Comparison of ENCODE assay signal across 12 mouse cellular contexts in the genomic region with DNA sequence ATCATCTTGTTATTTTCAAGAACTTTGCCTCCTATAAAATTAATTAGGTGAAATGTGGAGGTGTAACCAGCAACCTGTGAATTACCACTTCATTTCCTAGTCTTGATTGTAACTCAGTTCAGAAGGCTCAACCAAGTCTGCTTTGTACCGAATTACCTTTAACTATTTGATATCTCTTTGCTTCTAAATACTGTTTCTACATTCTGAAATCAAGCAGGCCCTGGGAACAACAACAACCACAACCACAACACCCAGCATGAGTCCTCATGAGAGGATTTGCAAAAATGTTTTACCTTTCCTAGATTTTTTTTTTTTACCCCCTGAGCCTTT. TPM values are rescaled to one million over a fixed set of nuclear protein-coding genes. Genes with fewer than 3 reads are reported as not detected.
A peak's percentile ranks its signal among the peaks of the same experiment; 100 is the strongest.
DNase-seq lines count a peak whose midpoint lies in the region; ATAC-seq and TF ChIP-seq lines count a peak whose summit lies in the region.
"Had no signal": no experiment of that assay in that cellular context is flagged by ENCODE, and none has a peak within 500 bp of the region (broad histone marks: within the 10 kb centered on the region; RNA-seq: fewer than 3 reads in every experiment).

No protein-coding gene starts in this region.

- no peak overlapping the region for H3K9ac ChIP-seq in heart, embryonic 16.5 days (ENCODE audit: low read length)
- H3K9ac ChIP-seq in embryonic facial prominence, embryonic 13.5 days, result peak overlapping the region; percentile 70
- 0 out of 2 replicates have a peak overlapping the region, but pooled peaks have one; percentile 1 for H3K9ac ChIP-seq in intestine, embryonic 14.5 days (ENCODE audit: low read length)
- H3K9ac ChIP-seq in midbrain, postnatal 0 days (replicated peaks; ENCODE audit: low read length, poor library complexity, severe bottlenecking), result peak overlapping the region; percentile 50

- no peak for DNase-seq in heart, postnatal 25 days (ENCODE audit: low spot score)
- DNase-seq in intestine, embryonic 14.5 days (ENCODE audit: low spot score), result no peak
- DNase-seq in midbrain, postnatal 0 days (ENCODE audit: low spot score), result no peak
- DNase-seq in right cerebral cortex, postnatal 14 days, result no peak
- DNase-seq in adrenal gland, adult 2 months, result no peak
- DNase-seq in kidney, postnatal 4 days, result no peak
- DNase-seq: cerebellum, adult 9-10 months; layer of hippocampus, adult 9-11 months had no signal

- 49% methylated on average over 1 of the region's 1 CpGs for WGBS in heart, embryonic 16.5 days
- 21% methylated on average over 1 of the region's 1 CpGs for WGBS in embryonic facial prominence, embryonic 13.5 days
- 47% methylated on average over 1 of the region's 1 CpGs for WGBS in intestine, embryonic 14.5 days
- 40% methylated on average over 1 of the region's 1 CpGs for WGBS in midbrain, postnatal 0 days

- H3K9me3 ChIP-seq in heart, embryonic 16.5 days (replicated peaks; ENCODE audit: control insufficient read depth, low read length), result no peaks in the 10 kb centered on the region
- H3K9me3 ChIP-seq in embryonic facial prominence, embryonic 13.5 days, result no peaks in the 10 kb centered on the region
- H3K9me3 ChIP-seq in intestine, embryonic 14.5 days (ENCODE audit: control insufficient read depth, low read length), result no peaks in the 10 kb centered on the region
- H3K9me3 ChIP-seq in midbrain, postnatal 0 days (ENCODE audit: low read length), result no peaks in the 10 kb centered on the region
- H3K9me3 ChIP-seq: heart, embryonic 10.5 days had no signal

- intact Hi-C loops in heart, postnatal 25 days (cut with DNase I), result loop anchor here (5.0 kb wide), 1 partner anchor 1219 kb away; no protein-coding TSS in a partner anchor

- H3K27me3 ChIP-seq in heart, embryonic 16.5 days (ENCODE audit: control insufficient read depth, insufficient read depth, low read length), result no peaks in the 10 kb centered on the region
- no peaks in the 10 kb centered on the region for H3K27me3 ChIP-seq in embryonic facial prominence, embryonic 13.5 days
- H3K27me3 ChIP-seq in intestine, embryonic 14.5 days (replicated peaks; ENCODE audit: control insufficient read depth, insufficient read depth, low read length), result no peaks in the 10 kb centered on the region
- H3K27me3 ChIP-seq in midbrain, postnatal 0 days (ENCODE audit: insufficient read depth, low read length), result no peaks in the 10 kb centered on the region

- ATAC-seq in heart, embryonic 16.5 days (replicated peaks; ENCODE audit: extremely low read depth, insufficient read depth, low FRiP score), result no peak
- ATAC-seq in embryonic facial prominence, embryonic 13.5 days (ENCODE audit: insufficient number of reproducible peaks, insufficient read depth, low FRiP score, low TSS enrichment, low read depth), result no peak
- no peak for ATAC-seq in intestine, embryonic 14.5 days (replicated peaks; ENCODE audit: low FRiP score, low TSS enrichment, low read depth)
- ATAC-seq in midbrain, postnatal 0 days (ENCODE audit: low FRiP score), result no peak

- peaks cover 25% of the 10 kb centered on the region for H3K4me1 ChIP-seq in heart, embryonic 16.5 days (ENCODE audit: control insufficient read depth, insufficient read depth, low read length)
- peaks cover 46% of the 10 kb centered on the region for H3K4me1 ChIP-seq in embryonic facial prominence, embryonic 13.5 days
- H3K4me1 ChIP-seq in intestine, embryonic 14.5 days (replicated peaks; ENCODE audit: control insufficient read depth, insufficient read depth, low read length), result peaks cover 17% of the 10 kb centered on the region
- H3K4me1 ChIP-seq in midbrain, postnatal 0 days (ENCODE audit: insufficient read depth, low read length), result no peaks in the 10 kb centered on the region

- H3K36me3 ChIP-seq in heart, embryonic 16.5 days (ENCODE audit: control insufficient read depth, insufficient read depth), result peaks cover 11% of the 10 kb centered on the region; the same call in 1 of the 2 replicates
- H3K36me3 ChIP-seq in embryonic facial prominence, embryonic 13.5 days, result peaks cover 30% of the 10 kb centered on the region
- H3K36me3 ChIP-seq in intestine, embryonic 14.5 days (ENCODE audit: control insufficient read depth, insufficient read depth, low read length), result peaks cover 26% of the 10 kb centered on the region
- peaks cover 4% of the 10 kb centered on the region; the same call in 1 of the 2 replicates for H3K36me3 ChIP-seq in midbrain, postnatal 0 days (ENCODE audit: insufficient read depth, low read length)

- no peak for TF ChIP-seq CTCF in midbrain, postnatal 0 days (IDR thresholded peaks at IDR 0.05)

- peak overlapping the region; percentile 46 for H3K4me2 ChIP-seq in heart, embryonic 16.5 days (ENCODE audit: low read depth, low read length)
- peak overlapping the region; percentile 94 for H3K4me2 ChIP-seq in embryonic facial prominence, embryonic 13.5 days
- peak overlapping the region; percentile 12; the same call in 1 of the 2 replicates for H3K4me2 ChIP-seq in intestine, embryonic 14.5 days (ENCODE audit: low read length)
- H3K4me2 ChIP-seq in midbrain, postnatal 0 days (ENCODE audit: low read depth, low read length, poor library complexity, severe bottlenecking), result peak overlapping the region; percentile 99

- H3K27ac ChIP-seq in heart, embryonic 16.5 days (ENCODE audit: low read length), result no peak overlapping the region
- H3K27ac ChIP-seq in embryonic facial prominence, embryonic 13.5 days, result peak overlapping the region; percentile 12
- H3K27ac ChIP-seq in intestine, embryonic 14.5 days (ENCODE audit: low read depth), result no peak overlapping the region
- H3K27ac ChIP-seq in midbrain, postnatal 0 days (ENCODE audit: low read depth, low read length), result peak overlapping the region; percentile 93

- no peak overlapping the region for H3K4me3 ChIP-seq in heart, embryonic 16.5 days (ENCODE audit: low read length)
- peak overlapping the region; percentile 85 for H3K4me3 ChIP-seq in embryonic facial prominence, embryonic 13.5 days
- H3K4me3 ChIP-seq in intestine, embryonic 14.5 days (ENCODE audit: low read depth, low read length), result no peak overlapping the region
- peak overlapping the region; percentile 21 for H3K4me3 ChIP-seq in midbrain, postnatal 0 days (ENCODE audit: low read depth, low read length)

RNA-seq across cellular contexts. Expression of gene Bcl11a, which starts 5.2 kb away (rescaled TPM):
- polyA plus RNA-seq in heart, embryonic 16.5 days (2015; fragmentation: Nextera tagmentation; extraction: Ambion mirVana), result 15.0 TPM in 2 replicates
- 1 to 10 TPM; 4.2 to 4.7 TPM for total RNA-seq in heart, postnatal 25 days (2021)
- polyA plus RNA-seq in embryonic facial prominence, embryonic 13.5 days (2015; fragmentation: Nextera tagmentation; extraction: Ambion mirVana), result 70.0 and 79.1 TPM in 2 replicates
- 29.1 and 29.6 TPM in 2 replicates for polyA plus RNA-seq in intestine, embryonic 14.5 days (2014; fragmentation: Nextera tagmentation; extraction: Ambion mirVana)
- 40.9 and 44.6 TPM in 2 replicates for total RNA-seq in midbrain, postnatal 0 days (2014; rRNA removed)
- 80.9 and 85.4 TPM in 2 replicates for polyA plus RNA-seq in midbrain, postnatal 0 days (2015; fragmentation: Nextera tagmentation; extraction: Ambion mirVana)
- 1 to 10 TPM; 4.3 to 5.9 TPM for total RNA-seq in adrenal gland, adult 2 months (2021)
- 0.80 and 0.81 TPM in 2 replicates for polyA plus RNA-seq in adrenal gland, adult 2 months (2012; rRNA removed)

RNA-seq across cellular contexts. Expression of gene A830031A19Rik, which starts 8.2 kb away (rescaled TPM):
- not detected in 2 replicates for polyA plus RNA-seq in heart, embryonic 16.5 days (2015; fragmentation: Nextera tagmentation; extraction: Ambion mirVana)
- total RNA-seq in heart, postnatal 25 days (2021), result not detected
- not detected in 2 replicates for polyA plus RNA-seq in embryonic facial prominence, embryonic 13.5 days (2015; fragmentation: Nextera tagmentation; extraction: Ambion mirVana)
- not detected in 2 replicates for polyA plus RNA-seq in intestine, embryonic 14.5 days (2014; fragmentation: Nextera tagmentation; extraction: Ambion mirVana)
- total RNA-seq in midbrain, postnatal 0 days (2014; rRNA removed), result not detected in 2 replicates
- 0.38 TPM in 1 of 2 replicates, not detected in the other for polyA plus RNA-seq in midbrain, postnatal 0 days (2015; fragmentation: Nextera tagmentation; extraction: Ambion mirVana)
- total RNA-seq in adrenal gland, adult 2 months (2021), result not detected
- not detected in 2 replicates for polyA plus RNA-seq in adrenal gland, adult 2 months (2012; rRNA removed)
- total RNA-seq: megakaryocyte progenitor cell, adult 5-6 weeks had no signal
- polyA plus RNA-seq: heart, embryonic 10.5 days had no signal

Comparison
In these comparisons a context has a peak if more than half of its experiments do, and no peak if none do; other contexts are left out.
1. H3K27ac ChIP-seq: peak in embryonic facial prominence, embryonic 13.5 days (single experiment) and midbrain, postnatal 0 days (single experiment); none in heart, embryonic 16.5 days (single experiment) and intestine, embryonic 14.5 days (single experiment).
2. H3K4me2 ChIP-seq: peak in every context shown above with its lines; median percentile 99 in midbrain, postnatal 0 days; 94 in embryonic facial prominence, embryonic 13.5 days; 46 in heart, embryonic 16.5 days; 12 in intestine, embryonic 14.5 days.
3. H3K4me3 ChIP-seq: peak in embryonic facial prominence, embryonic 13.5 days (single experiment) and midbrain, postnatal 0 days (single experiment); none in heart, embryonic 16.5 days (single experiment) and intestine, embryonic 14.5 days (single experiment).